Mouse (Mus musculus): ENCODE results near the gene Gorasp1. TPM values are rescaled to one million over a fixed set of nuclear protein-coding genes. Genes with fewer than 3 reads are reported as not detected.

The Gorasp1 gene
- polyA plus RNA-seq, 2 experiments: 28.1 to 32.4 TPM

DNA sequence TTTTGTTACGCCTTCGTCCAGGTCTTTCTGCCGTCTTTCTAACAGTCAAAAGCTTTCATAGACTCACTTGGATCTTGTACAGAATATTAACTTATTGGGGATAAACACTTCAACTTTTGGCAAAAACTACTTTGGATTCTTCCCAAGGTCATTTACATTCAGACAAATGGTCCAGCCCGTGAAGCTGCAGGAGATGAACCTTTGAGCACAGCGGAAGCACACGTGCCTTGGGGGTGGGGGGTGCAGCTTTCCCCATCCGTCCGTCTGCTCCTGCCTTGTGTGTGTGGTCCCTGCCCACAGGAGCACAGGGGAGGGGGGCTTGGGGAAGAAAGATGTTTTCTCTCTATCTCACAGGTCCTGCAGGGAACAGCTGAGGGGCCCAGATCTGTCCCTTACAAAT lies 11.6 kb downstream of the Gorasp1 start:
- no peak overlapping the region for H3K9ac ChIP-seq (ENCODE audit: low read depth, low read length, severe bottlenecking)
- H3K4me1 ChIP-seq (ENCODE audit: control insufficient read depth, insufficient read depth, low read length): no peaks in the 10 kb centered on the region
- ATAC-seq (ENCODE audit: low FRiP score, low read depth): no peak
- no peaks in the 10 kb centered on the region for H3K27me3 ChIP-seq (ENCODE audit: control insufficient read depth, insufficient read depth, low read length)
- H3K9me3 ChIP-seq (ENCODE audit: control insufficient read depth, low read length): no peaks in the 10 kb centered on the region
- TF ChIP-seq POLR2A (IDR thresholded peaks at IDR 0.05; ENCODE audit: borderline replicate concordance, extremely low read depth, insufficient read depth, insufficient read length): no peak
- DNase-seq (ENCODE audit: low spot score): no peak
- 78% methylated on average over 8 of the region's 8 CpGs for WGBS
- peaks cover 87% of the 10 kb centered on the region for H3K36me3 ChIP-seq (ENCODE audit: control insufficient read depth, insufficient read depth, low read length)
- H3K27ac ChIP-seq (replicated peaks; ENCODE audit: low read depth, low read length): no peak overlapping the region
- no peak overlapping the region for H3K4me2 ChIP-seq (replicated peaks; ENCODE audit: low read depth, low read length, severe bottlenecking)
- no peak overlapping the region for H3K4me3 ChIP-seq (replicated peaks; ENCODE audit: low read length)

DNA sequence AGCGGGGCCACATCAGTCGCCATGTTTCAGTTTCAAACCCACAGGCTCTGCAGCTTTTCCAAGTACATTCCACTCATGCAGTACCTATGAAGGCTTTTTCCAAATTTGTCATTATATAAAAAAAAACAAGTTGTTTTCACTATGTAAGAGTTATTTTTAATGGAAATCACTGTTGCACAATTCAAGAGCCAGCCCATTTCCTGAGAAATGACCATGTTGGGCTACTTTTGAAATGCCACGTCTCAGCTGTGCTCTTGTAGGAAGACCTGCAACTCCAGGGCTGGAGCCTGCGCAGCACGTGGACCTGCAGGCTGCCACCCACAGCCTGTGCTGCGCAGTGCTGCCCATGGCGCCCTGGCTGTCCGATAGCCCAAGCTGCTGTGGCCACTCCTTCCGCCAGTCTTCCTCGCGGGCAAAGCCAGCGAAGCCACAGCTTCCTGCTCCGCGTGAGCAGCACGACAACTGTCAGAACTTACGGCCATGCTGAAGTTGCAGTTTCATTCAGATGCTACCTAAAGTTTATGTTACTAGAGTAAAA lies 12.2 kb downstream of the Gorasp1 start:
- no peak for TF ChIP-seq POLR2A (IDR thresholded peaks at IDR 0.05; ENCODE audit: borderline replicate concordance, extremely low read depth, insufficient read depth, insufficient read length)
- H3K9ac ChIP-seq (ENCODE audit: low read depth, low read length, severe bottlenecking): no peak overlapping the region
- no peaks in the 10 kb centered on the region for H3K27me3 ChIP-seq (ENCODE audit: control insufficient read depth, insufficient read depth, low read length)
- no peak overlapping the region for H3K27ac ChIP-seq (replicated peaks; ENCODE audit: low read depth, low read length)
- no peak overlapping the region for H3K4me3 ChIP-seq (replicated peaks; ENCODE audit: low read length)
- peaks cover 87% of the 10 kb centered on the region for H3K36me3 ChIP-seq (ENCODE audit: control insufficient read depth, insufficient read depth, low read length)
- DNase-seq (ENCODE audit: low spot score) (no peak), ATAC-seq (ENCODE audit: low FRiP score, low read depth) (no peak)
- no peaks in the 10 kb centered on the region for H3K4me1 ChIP-seq (ENCODE audit: control insufficient read depth, insufficient read depth, low read length)
- no peak overlapping the region for H3K4me2 ChIP-seq (replicated peaks; ENCODE audit: low read depth, low read length, severe bottlenecking)
- H3K9me3 ChIP-seq (ENCODE audit: control insufficient read depth, low read length): no peaks in the 10 kb centered on the region
- WGBS: 94% methylated on average over 16 of the region's 16 CpGs

DNA sequence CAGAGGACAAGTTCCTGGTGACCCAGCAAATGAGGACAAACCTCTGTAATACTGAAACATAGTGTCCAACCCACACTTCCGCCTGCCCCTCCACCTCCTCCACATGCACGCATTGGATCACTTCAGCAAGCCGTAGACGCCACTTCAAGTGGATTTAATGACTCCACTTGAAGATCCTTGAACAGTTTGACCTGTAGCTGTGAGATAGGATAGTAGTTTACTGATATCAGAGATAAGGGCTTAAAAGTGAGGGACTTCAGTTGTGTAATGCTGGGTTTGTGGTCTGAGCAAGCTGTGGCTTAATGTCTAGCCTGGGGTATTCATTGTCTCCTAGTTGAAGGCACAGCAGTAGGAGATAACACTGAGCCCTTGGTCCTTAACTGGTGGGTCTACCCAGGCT lies 13.9 kb downstream of the Gorasp1 start:
- Histone ChIP-seq H3K27ac (replicated peaks; ENCODE audit: low read depth, low read length) (no peak overlapping the region), H3K4me1 (ENCODE audit: control insufficient read depth, insufficient read depth, low read length) (no peaks in the 10 kb centered on the region), H3K9me3 (ENCODE audit: control insufficient read depth, low read length) (no peaks in the 10 kb centered on the region), H3K36me3 (ENCODE audit: control insufficient read depth, insufficient read depth, low read length) (peaks cover 87% of the 10 kb centered on the region), H3K4me2 (replicated peaks; ENCODE audit: low read depth, low read length, severe bottlenecking) (no peak overlapping the region), H3K27me3 (ENCODE audit: control insufficient read depth, insufficient read depth, low read length) (no peaks in the 10 kb centered on the region), H3K9ac (ENCODE audit: low read depth, low read length, severe bottlenecking) (no peak overlapping the region), H3K4me3 (replicated peaks; ENCODE audit: low read length) (no peak overlapping the region)
- ATAC-seq (ENCODE audit: low FRiP score, low read depth) (no peak), DNase-seq (ENCODE audit: low spot score) (no peak)
- 89% methylated on average over 4 of the region's 4 CpGs for WGBS
- no peak for TF ChIP-seq POLR2A (IDR thresholded peaks at IDR 0.05; ENCODE audit: borderline replicate concordance, extremely low read depth, insufficient read depth, insufficient read length)

DNA sequence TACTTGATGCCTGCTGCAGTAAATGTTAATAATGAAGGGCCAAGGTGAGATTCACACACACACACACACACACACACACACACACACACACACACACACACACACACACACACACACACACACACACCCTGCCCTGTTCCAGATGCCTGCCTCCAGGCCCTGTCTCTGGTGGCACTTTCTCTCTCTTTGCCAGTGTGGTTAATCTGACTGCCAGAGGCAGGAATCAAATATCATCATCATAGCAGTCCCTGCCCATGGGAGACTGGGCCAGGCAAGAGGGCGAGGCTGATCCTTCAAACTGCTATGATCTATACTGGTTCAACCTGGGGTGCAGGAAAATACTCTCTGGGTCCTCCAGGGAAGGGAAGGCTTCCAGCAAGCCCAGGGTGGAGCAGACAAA lies 17.5 kb downstream of the Gorasp1 start:
- Histone ChIP-seq H3K36me3 (ENCODE audit: control insufficient read depth, insufficient read depth, low read length) (peaks cover 84% of the 10 kb centered on the region), H3K4me3 (replicated peaks; ENCODE audit: low read length) (no peak overlapping the region), H3K4me2 (replicated peaks; ENCODE audit: low read depth, low read length, severe bottlenecking) (no peak overlapping the region), H3K4me1 (ENCODE audit: control insufficient read depth, insufficient read depth, low read length) (no peaks in the 10 kb centered on the region), H3K9me3 (ENCODE audit: control insufficient read depth, low read length) (no peaks in the 10 kb centered on the region), H3K27me3 (ENCODE audit: control insufficient read depth, insufficient read depth, low read length) (no peaks in the 10 kb centered on the region), H3K27ac (replicated peaks; ENCODE audit: low read depth, low read length) (no peak overlapping the region), H3K9ac (ENCODE audit: low read depth, low read length, severe bottlenecking) (no peak overlapping the region)
- no peak for TF ChIP-seq POLR2A (IDR thresholded peaks at IDR 0.05; ENCODE audit: borderline replicate concordance, extremely low read depth, insufficient read depth, insufficient read length)
- no peak for ATAC-seq (ENCODE audit: low FRiP score, low read depth)
- 76% methylated on average over 1 of the region's 1 CpGs for WGBS
- DNase-seq (ENCODE audit: low spot score): no peak

DNA sequence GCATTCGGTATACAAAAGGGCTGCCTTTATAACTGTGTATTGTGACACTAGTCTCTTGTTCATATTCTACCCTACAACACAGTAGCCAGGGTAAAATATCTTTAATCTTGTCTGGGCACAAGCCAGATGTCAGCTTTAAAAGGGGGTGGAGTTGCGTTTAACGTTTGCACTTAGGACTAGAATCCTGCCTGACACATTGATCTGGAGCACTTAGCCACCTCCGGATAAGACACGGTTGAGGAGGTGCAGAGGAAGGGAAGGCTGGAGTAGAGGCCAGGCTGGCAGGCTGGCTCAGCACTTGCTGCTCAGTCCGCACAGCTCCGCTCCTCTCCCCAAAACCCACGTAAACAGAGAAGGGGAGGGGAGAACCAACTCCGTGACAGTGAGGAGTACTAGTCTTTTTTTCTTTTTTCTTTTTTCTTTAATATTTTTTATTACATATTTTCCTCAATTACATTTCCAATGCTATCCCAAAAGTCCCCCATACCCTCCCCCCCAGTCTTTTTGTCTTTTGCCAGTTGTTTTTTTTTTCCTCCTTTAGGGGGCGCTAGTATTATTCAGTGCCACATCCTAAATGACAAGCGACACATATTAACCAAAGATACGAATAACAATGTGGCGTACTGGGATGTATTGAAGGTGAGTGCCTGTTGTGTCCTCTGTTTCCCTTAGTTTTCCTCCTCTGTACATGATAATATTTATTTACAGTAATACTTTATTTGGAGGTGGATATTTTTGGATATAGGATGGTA lies 24.1 kb downstream of the Gorasp1 start:
- H3K27me3 ChIP-seq (ENCODE audit: control insufficient read depth, insufficient read depth, low read length): no peaks in the 10 kb centered on the region
- H3K4me2 ChIP-seq (replicated peaks; ENCODE audit: low read depth, low read length, severe bottlenecking): no peak overlapping the region
- H3K4me3 ChIP-seq (replicated peaks; ENCODE audit: low read length): no peak overlapping the region
- H3K9ac ChIP-seq (ENCODE audit: low read depth, low read length, severe bottlenecking): no peak overlapping the region
- H3K4me1 ChIP-seq (ENCODE audit: control insufficient read depth, insufficient read depth, low read length): no peaks in the 10 kb centered on the region
- TF ChIP-seq POLR2A (IDR thresholded peaks at IDR 0.05; ENCODE audit: borderline replicate concordance, extremely low read depth, insufficient read depth, insufficient read length): no peak
- no peaks in the 10 kb centered on the region for H3K9me3 ChIP-seq (ENCODE audit: control insufficient read depth, low read length)
- 80% methylated on average over 12 of the region's 13 CpGs for whole genome bisulfite sequencing
- ATAC-seq (ENCODE audit: low FRiP score, low read depth) (no peak), DNase-seq (ENCODE audit: low spot score) (no peak)
- no peak overlapping the region for H3K27ac ChIP-seq (replicated peaks; ENCODE audit: low read depth, low read length)
- H3K36me3 ChIP-seq (ENCODE audit: control insufficient read depth, insufficient read depth, low read length): peaks cover 94% of the 10 kb centered on the region
